Mouse (Mus musculus): ENCODE data around the gene Gm28778. TPM values are rescaled to one million over a fixed set of nuclear protein-coding genes. Genes with fewer than 3 reads are reported as not detected.
"Not testable (repeated sequence)": the region's sequence is repeated elsewhere in the genome, so short reads cannot be mapped to it uniquely, and the experiment has no call there.

The Gm28778 gene
- polyA plus RNA-seq, 1 experiment from 2014 or later: not detected

- no peak overlapping the region for H3K4me3 ChIP-seq
- no peak overlapping the region for H3K4me2 ChIP-seq
- ATAC-seq (ENCODE audit: insufficient number of reproducible peaks, low FRiP score): no peak
- peaks cover 26% of the 10 kb centered on the region for H3K36me3 ChIP-seq
- no peaks in the 10 kb centered on the region for H3K9me3 ChIP-seq (replicated peaks)
- no peaks in the 10 kb centered on the region for H3K27me3 ChIP-seq (replicated peaks)
- WGBS: 66% methylated on average over 5 of the region's 5 CpGs
- no peak overlapping the region for H3K9ac ChIP-seq
- no peaks in the 10 kb centered on the region for H3K4me1 ChIP-seq (replicated peaks)
- no peak overlapping the region for H3K27ac ChIP-seq (ENCODE audit: poor library complexity, severe bottlenecking)
These were observed 28.1 kb downstream of the Gm28778 start for GRCm38 (mm10) chr1:53324827-53325494.

- not testable (repeated sequence) for H3K36me3 ChIP-seq; ATAC-seq (ENCODE audit: insufficient number of reproducible peaks, low FRiP score); H3K9ac ChIP-seq; H3K4me2 ChIP-seq; H3K4me1 ChIP-seq (replicated peaks); H3K27ac ChIP-seq (ENCODE audit: poor library complexity, severe bottlenecking); H3K9me3 ChIP-seq (replicated peaks); H3K4me3 ChIP-seq; H3K27me3 ChIP-seq (replicated peaks)
- WGBS: 42% methylated on average over 5 of the region's 5 CpGs
These were observed 36.6 kb downstream of the Gm28778 start for GRCm38 (mm10) chr1:53333527-53333926.

- H3K4me1 ChIP-seq (replicated peaks): no peaks in the 10 kb centered on the region
- H3K9me3 ChIP-seq (replicated peaks): peaks cover 10% of the 10 kb centered on the region
- no peak overlapping the region for H3K4me2 ChIP-seq
- H3K36me3 ChIP-seq: peaks cover 3% of the 10 kb centered on the region; the same call in 1 of the 2 replicates
- H3K27ac ChIP-seq (ENCODE audit: poor library complexity, severe bottlenecking): no peak overlapping the region
- no peak overlapping the region for H3K4me3 ChIP-seq
- H3K9ac ChIP-seq: no peak overlapping the region
- ATAC-seq (ENCODE audit: insufficient number of reproducible peaks, low FRiP score): no peak
- H3K27me3 ChIP-seq (replicated peaks): no peaks in the 10 kb centered on the region
These were observed 38.6 kb downstream of the Gm28778 start for GRCm38 (mm10) chr1:53335465-53335864.

- H3K9ac ChIP-seq; H3K4me1 ChIP-seq (replicated peaks); H3K27ac ChIP-seq (ENCODE audit: poor library complexity, severe bottlenecking); H3K4me3 ChIP-seq; ATAC-seq (ENCODE audit: insufficient number of reproducible peaks, low FRiP score); H3K27me3 ChIP-seq (replicated peaks); H3K4me2 ChIP-seq: not testable (repeated sequence)
- Histone ChIP-seq H3K36me3 (peaks cover 22% of the 10 kb centered on the region), H3K9me3 (replicated peaks) (peaks cover 19% of the 10 kb centered on the region)
- WGBS: 60% methylated on average over 2 of the region's 2 CpGs
These were observed 40.5 kb downstream of the Gm28778 start for GRCm38 (mm10) chr1:53337403-53337802.

GRCm38 (mm10) chr1:53341071-53341470 lies 44.2 kb downstream of the Gm28778 start:
- Histone ChIP-seq H3K9ac (no peak overlapping the region), H3K36me3 (peaks cover 48% of the 10 kb centered on the region)

GRCm38 (mm10) chr1:53352327-53353261 lies 55.7 kb downstream of the Gm28778 start, which contains the start of the genes Asdurf, Gm28551 and Asnsd1:
Gene Asdurf (minus strand): TSS chr1:53352619.
Gene Gm28551 (minus strand): TSS chr1:53352667.
Gene Asnsd1 (minus strand): TSS chr1:53352752.
- Histone ChIP-seq H3K27ac (ENCODE audit: poor library complexity, severe bottlenecking) (peak within 1 kb of the TSS; percentile 80), H3K36me3 (peaks cover 21% of the 10 kb centered on the region), H3K9me3 (replicated peaks) (no peaks in the 10 kb centered on the region), H3K27me3 (replicated peaks) (no peaks in the 10 kb centered on the region), H3K4me2 (peak within 1 kb of the TSS; percentile 65), H3K4me3 (peak within 1 kb of the TSS; percentile 85), H3K4me1 (replicated peaks) (peaks cover 6% of the 10 kb centered on the region), H3K9ac (peak within 1 kb of the TSS; percentile 92)
- WGBS: under 1% methylated on average over 43 of the region's 44 CpGs
- ATAC-seq (ENCODE audit: insufficient number of reproducible peaks, low FRiP score): peak; percentile 99

More at GRCm38 (mm10) chr1:53341071-53341470, 44.2 kb downstream of the Gm28778 start:
- H3K27me3 ChIP-seq (replicated peaks): no peaks in the 10 kb centered on the region
- no peak overlapping the region for H3K4me2 ChIP-seq
- WGBS: 94% methylated on average over 2 of the region's 2 CpGs
- no peak for ATAC-seq (ENCODE audit: insufficient number of reproducible peaks, low FRiP score)
- H3K27ac ChIP-seq (ENCODE audit: poor library complexity, severe bottlenecking): no peak overlapping the region
- H3K9me3 ChIP-seq (replicated peaks): peaks cover 11% of the 10 kb centered on the region; the same call in 1 of the 2 replicates
- no peak overlapping the region for H3K4me3 ChIP-seq
- H3K4me1 ChIP-seq (replicated peaks): no peaks in the 10 kb centered on the region

- H3K4me3 ChIP-seq: no peak overlapping the region
- no peaks in the 10 kb centered on the region for H3K27me3 ChIP-seq (replicated peaks)
- no peak overlapping the region for H3K27ac ChIP-seq (ENCODE audit: poor library complexity, severe bottlenecking)
- no peak overlapping the region for H3K9ac ChIP-seq
- H3K4me1 ChIP-seq (replicated peaks): no peaks in the 10 kb centered on the region
- H3K9me3 ChIP-seq (replicated peaks): no peaks in the 10 kb centered on the region
- no peak overlapping the region for H3K4me2 ChIP-seq
- H3K36me3 ChIP-seq: no peaks in the 10 kb centered on the region
- ATAC-seq (ENCODE audit: insufficient number of reproducible peaks, low FRiP score): no peak
These were observed 62.1 kb downstream of the Gm28778 start for GRCm38 (mm10) chr1:53358988-53359387.

Other genes with a start within 250 kb of the Gm28778 start
- 13.0 and 13.1 TPM in 2 replicates for gene Mstn, start 235.5 kb upstream of the Gm28778 start, polyA plus RNA-seq (2016; fragmentation: Nextera tagmentation; extraction: Ambion mirVana)
- not detected in 2 replicates for gene 1700019A02Rik, start 109.5 kb upstream of the Gm28778 start, polyA plus RNA-seq (2016; fragmentation: Nextera tagmentation; extraction: Ambion mirVana)
- gene Pms1, start 93 bp upstream of the Gm28778 start, polyA plus RNA-seq (2016; fragmentation: Nextera tagmentation; extraction: Ambion mirVana): 13.4 and 15.5 TPM in 2 replicates
- 40.4 and 44.8 TPM in 2 replicates for gene Ormdl1, start within 50 bp of the Gm28778 start, polyA plus RNA-seq (2016; fragmentation: Nextera tagmentation; extraction: Ambion mirVana)
- gene Osgepl1, start 16.5 kb downstream of the Gm28778 start, polyA plus RNA-seq (2016; fragmentation: Nextera tagmentation; extraction: Ambion mirVana): 29.8 and 33.7 TPM in 2 replicates
- 1.1 and 5.7 TPM in 2 replicates for gene Asdurf, start 55.5 kb downstream of the Gm28778 start, polyA plus RNA-seq (2016; fragmentation: Nextera tagmentation; extraction: Ambion mirVana)
- gene Gm28551, start 55.6 kb downstream of the Gm28778 start, polyA plus RNA-seq (2016; fragmentation: Nextera tagmentation; extraction: Ambion mirVana): 0.13 and 0.57 TPM in 2 replicates
- gene Asnsd1, start 55.6 kb downstream of the Gm28778 start, polyA plus RNA-seq (2016; fragmentation: Nextera tagmentation; extraction: Ambion mirVana): 80.8 and 82.2 TPM in 2 replicates